Mouse (Mus musculus): ENCODE data around the gene H2al2a. TPM values are rescaled to one million over a fixed set of nuclear protein-coding genes. Genes with fewer than 3 reads are reported as not detected.

H2al2a gene
- polyA plus RNA-seq, 1 experiment from 2014 or later, result not detected

DNA sequence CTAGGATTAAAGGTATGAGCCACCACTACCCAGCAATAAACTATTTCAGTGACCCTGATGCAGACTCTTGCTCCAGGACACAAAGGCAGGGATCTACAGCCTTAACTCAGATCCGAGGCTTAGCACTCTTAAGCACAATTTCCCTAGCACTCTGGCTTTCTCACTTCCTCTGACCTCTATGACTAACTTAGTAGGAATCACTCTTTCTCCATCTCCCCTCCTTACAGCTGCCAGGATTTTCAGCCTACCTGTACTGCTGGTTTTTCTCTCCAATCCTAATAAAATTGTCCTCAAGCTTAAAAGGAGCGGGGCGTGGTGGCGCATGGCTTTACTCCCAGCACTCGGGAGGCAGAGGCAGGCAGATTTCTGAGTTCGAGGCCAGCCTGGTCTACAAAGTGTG, 20.6 kb upstream of the H2al2a start:
- no peak overlapping the region for H3K27ac ChIP-seq (ENCODE audit: low read depth, low read length)
- no peaks in the 10 kb centered on the region for H3K36me3 ChIP-seq (ENCODE audit: control insufficient read depth, insufficient read depth, low read length)
- no peak overlapping the region for H3K9ac ChIP-seq (ENCODE audit: low read depth, low read length)
- no peaks in the 10 kb centered on the region for H3K4me1 ChIP-seq (ENCODE audit: control insufficient read depth, insufficient read depth, low read length)
- no peak overlapping the region for H3K4me2 ChIP-seq (replicated peaks; ENCODE audit: low read depth, low read length)
- WGBS, result 96% methylated on average over 6 of the region's 6 CpGs
- no peak for ATAC-seq (ENCODE audit: low FRiP score, low TSS enrichment)
- no peaks in the 10 kb centered on the region for H3K9me3 ChIP-seq (ENCODE audit: control insufficient read depth, low read length)
- no peak overlapping the region for H3K4me3 ChIP-seq (ENCODE audit: low read length)
- H3K27me3 ChIP-seq (ENCODE audit: control insufficient read depth, insufficient read depth, low read length), result no peaks in the 10 kb centered on the region

DNA sequence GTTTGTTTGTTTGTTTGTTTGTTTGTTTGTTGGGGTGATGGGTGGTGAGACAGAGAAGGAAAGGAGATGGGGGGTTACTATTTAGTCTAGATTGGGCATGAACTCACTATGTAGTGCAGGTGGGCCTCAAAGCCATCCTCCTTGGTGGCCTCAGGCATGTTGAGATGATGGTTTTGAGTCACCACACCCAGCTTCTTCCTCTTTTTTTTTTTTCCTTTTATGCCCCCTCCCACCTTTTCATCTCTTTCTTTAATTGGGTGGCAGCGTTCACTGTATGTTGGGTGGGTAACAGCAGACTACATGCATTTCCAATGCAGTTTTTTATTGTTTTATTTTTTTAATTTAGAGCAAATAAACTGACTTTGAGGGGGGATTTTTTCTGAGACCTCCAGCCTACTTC, 19.9 kb upstream of the H2al2a start:
- WGBS, result 80% methylated on average over 1 of the region's 1 CpGs
- H3K27me3 ChIP-seq (ENCODE audit: control insufficient read depth, insufficient read depth, low read length), result no peaks in the 10 kb centered on the region
- no peaks in the 10 kb centered on the region for H3K9me3 ChIP-seq (ENCODE audit: control insufficient read depth, low read length)
- no peaks in the 10 kb centered on the region for H3K36me3 ChIP-seq (ENCODE audit: control insufficient read depth, insufficient read depth, low read length)
- H3K4me3 ChIP-seq (ENCODE audit: low read length), result no peak overlapping the region
- no peak overlapping the region for H3K9ac ChIP-seq (ENCODE audit: low read depth, low read length)
- H3K4me2 ChIP-seq (replicated peaks; ENCODE audit: low read depth, low read length), result no peak overlapping the region
- H3K4me1 ChIP-seq (ENCODE audit: control insufficient read depth, insufficient read depth, low read length), result no peaks in the 10 kb centered on the region
- no peak overlapping the region for H3K27ac ChIP-seq (ENCODE audit: low read depth, low read length)
- no peak for ATAC-seq (ENCODE audit: low FRiP score, low TSS enrichment)

DNA sequence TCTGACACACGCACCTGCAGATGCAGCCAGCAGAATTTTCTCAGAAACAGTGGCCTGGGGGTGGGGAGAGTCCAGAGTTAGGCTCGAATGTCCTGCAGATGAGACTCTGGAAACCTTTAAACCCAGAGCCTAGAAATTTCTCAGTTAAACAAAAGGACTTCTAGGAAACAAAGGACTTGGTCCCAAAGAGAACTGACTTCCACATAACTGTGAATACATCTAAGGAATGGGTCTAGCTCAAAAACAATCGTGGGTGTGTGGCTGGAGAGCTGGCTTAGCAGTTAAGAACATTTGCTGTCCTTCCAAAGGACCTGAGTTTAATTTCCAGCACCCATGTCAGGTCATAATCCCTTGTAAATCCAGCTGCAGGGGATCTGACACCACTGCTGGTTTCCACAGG, 18.8 kb upstream of the H2al2a start:
- no peak overlapping the region for H3K27ac ChIP-seq (ENCODE audit: low read depth, low read length)
- H3K36me3 ChIP-seq (ENCODE audit: control insufficient read depth, insufficient read depth, low read length), result no peaks in the 10 kb centered on the region
- no peak overlapping the region for H3K9ac ChIP-seq (ENCODE audit: low read depth, low read length)
- no peaks in the 10 kb centered on the region for H3K27me3 ChIP-seq (ENCODE audit: control insufficient read depth, insufficient read depth, low read length)
- no peaks in the 10 kb centered on the region for H3K9me3 ChIP-seq (ENCODE audit: control insufficient read depth, low read length)
- 72% methylated on average over 3 of the region's 3 CpGs for WGBS
- no peak for ATAC-seq (ENCODE audit: low FRiP score, low TSS enrichment)
- H3K4me2 ChIP-seq (replicated peaks; ENCODE audit: low read depth, low read length), result no peak overlapping the region
- no peak overlapping the region for H3K4me3 ChIP-seq (ENCODE audit: low read length)
- no peaks in the 10 kb centered on the region for H3K4me1 ChIP-seq (ENCODE audit: control insufficient read depth, insufficient read depth, low read length)

GRCm38 (mm10) chr2:18012866-18013265, 16.1 kb upstream of the H2al2a start:
- Histone ChIP-seq H3K36me3 (ENCODE audit: control insufficient read depth, insufficient read depth, low read length) (no peaks in the 10 kb centered on the region), H3K27ac (ENCODE audit: low read depth, low read length) (no peak overlapping the region), H3K9me3 (ENCODE audit: control insufficient read depth, low read length) (no peaks in the 10 kb centered on the region), H3K4me3 (ENCODE audit: low read length) (no peak overlapping the region), H3K9ac (ENCODE audit: low read depth, low read length) (no peak overlapping the region), H3K4me2 (replicated peaks; ENCODE audit: low read depth, low read length) (no peak overlapping the region), H3K4me1 (ENCODE audit: control insufficient read depth, insufficient read depth, low read length) (no peaks in the 10 kb centered on the region), H3K27me3 (ENCODE audit: control insufficient read depth, insufficient read depth, low read length) (no peaks in the 10 kb centered on the region)
- WGBS, result 89% methylated on average over 3 of the region's 3 CpGs
- ATAC-seq (ENCODE audit: low FRiP score, low TSS enrichment), result no peak

DNA sequence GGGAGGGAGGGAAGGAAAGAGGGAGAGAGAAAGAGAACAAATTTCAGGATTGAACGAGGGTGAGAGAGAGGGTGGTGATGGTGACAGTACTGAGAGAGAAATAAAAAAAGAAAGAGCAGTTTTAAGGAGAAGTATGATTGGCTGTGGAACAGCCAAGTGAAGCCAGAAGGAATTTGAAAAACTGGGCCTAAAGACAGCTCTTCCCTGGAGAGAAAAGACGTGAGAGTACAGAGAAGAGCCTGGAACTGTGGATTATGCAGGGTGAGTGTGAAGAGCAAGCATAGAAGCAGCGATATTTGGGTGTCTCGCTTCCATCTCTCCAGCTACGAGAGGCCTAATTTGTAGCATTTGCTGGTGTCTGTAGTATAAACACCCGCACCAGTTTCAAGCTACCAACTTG, 14.5 kb upstream of the H2al2a start:
- H3K27me3 ChIP-seq (ENCODE audit: control insufficient read depth, insufficient read depth, low read length), result no peaks in the 10 kb centered on the region
- H3K9ac ChIP-seq (ENCODE audit: low read depth, low read length), result no peak overlapping the region
- WGBS, result 85% methylated on average over 6 of the region's 6 CpGs
- no peak overlapping the region for H3K4me2 ChIP-seq (replicated peaks; ENCODE audit: low read depth, low read length)
- H3K27ac ChIP-seq (ENCODE audit: low read depth, low read length), result no peak overlapping the region
- no peaks in the 10 kb centered on the region for H3K36me3 ChIP-seq (ENCODE audit: control insufficient read depth, insufficient read depth, low read length)
- no peaks in the 10 kb centered on the region for H3K9me3 ChIP-seq (ENCODE audit: control insufficient read depth, low read length)
- ATAC-seq (ENCODE audit: low FRiP score, low TSS enrichment), result no peak
- no peak overlapping the region for H3K4me3 ChIP-seq (ENCODE audit: low read length)
- H3K4me1 ChIP-seq (ENCODE audit: control insufficient read depth, insufficient read depth, low read length), result no peaks in the 10 kb centered on the region

DNA sequence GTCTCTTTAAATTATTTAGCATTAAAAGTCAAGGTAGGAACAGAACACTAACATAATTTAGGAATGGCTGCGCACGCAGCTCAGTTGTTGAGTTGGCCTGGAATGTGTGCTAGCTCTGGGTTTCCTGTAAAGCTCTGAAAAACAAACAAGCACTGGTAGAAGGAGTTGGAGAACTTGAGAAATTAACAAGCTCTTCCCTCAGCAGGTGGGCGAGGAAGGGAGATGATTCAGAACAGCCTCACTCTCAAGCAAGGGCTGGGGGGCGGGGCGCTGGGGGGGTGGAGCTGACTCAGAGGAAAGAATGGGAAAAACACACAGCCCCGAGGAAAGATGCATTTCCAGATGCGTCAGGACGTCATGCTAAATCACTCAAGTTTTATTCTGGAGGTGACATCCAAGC, 8.4 kb upstream of the H2al2a start:
- WGBS, result 25% methylated on average over 8 of the region's 8 CpGs
- Histone ChIP-seq H3K9ac (ENCODE audit: low read depth, low read length) (no peak overlapping the region), H3K4me1 (ENCODE audit: control insufficient read depth, insufficient read depth, low read length) (peaks cover 3% of the 10 kb centered on the region; the same call in 1 of the 2 replicates), H3K4me3 (ENCODE audit: low read length) (no peak overlapping the region), H3K27me3 (ENCODE audit: control insufficient read depth, insufficient read depth, low read length) (no peaks in the 10 kb centered on the region), H3K27ac (ENCODE audit: low read depth, low read length) (no peak overlapping the region; the same call in 1 of the 2 replicates), H3K36me3 (ENCODE audit: control insufficient read depth, insufficient read depth, low read length) (no peaks in the 10 kb centered on the region), H3K4me2 (replicated peaks; ENCODE audit: low read depth, low read length) (no peak overlapping the region), H3K9me3 (ENCODE audit: control insufficient read depth, low read length) (no peaks in the 10 kb centered on the region; the same call in 1 of the 2 replicates)
- peak; percentile 20; the same call in 1 of the 2 replicates for ATAC-seq (ENCODE audit: low FRiP score, low TSS enrichment)

GRCm38 (mm10) chr2:18004286-18004685, 7.5 kb upstream of the H2al2a start:
- Histone ChIP-seq H3K27me3 (ENCODE audit: control insufficient read depth, insufficient read depth, low read length) (no peaks in the 10 kb centered on the region), H3K27ac (ENCODE audit: low read depth, low read length) (no peak overlapping the region; the same call in 1 of the 2 replicates), H3K4me1 (ENCODE audit: control insufficient read depth, insufficient read depth, low read length) (peaks cover 3% of the 10 kb centered on the region; the same call in 1 of the 2 replicates), H3K36me3 (ENCODE audit: control insufficient read depth, insufficient read depth, low read length) (no peaks in the 10 kb centered on the region), H3K9ac (ENCODE audit: low read depth, low read length) (no peak overlapping the region), H3K9me3 (ENCODE audit: control insufficient read depth, low read length) (no peaks in the 10 kb centered on the region; the same call in 1 of the 2 replicates), H3K4me3 (ENCODE audit: low read length) (no peak overlapping the region), H3K4me2 (replicated peaks; ENCODE audit: low read depth, low read length) (no peak overlapping the region)
- ATAC-seq (ENCODE audit: low FRiP score, low TSS enrichment), result no peak
- whole genome bisulfite sequencing, result 49% methylated on average over 4 of the region's 4 CpGs

DNA sequence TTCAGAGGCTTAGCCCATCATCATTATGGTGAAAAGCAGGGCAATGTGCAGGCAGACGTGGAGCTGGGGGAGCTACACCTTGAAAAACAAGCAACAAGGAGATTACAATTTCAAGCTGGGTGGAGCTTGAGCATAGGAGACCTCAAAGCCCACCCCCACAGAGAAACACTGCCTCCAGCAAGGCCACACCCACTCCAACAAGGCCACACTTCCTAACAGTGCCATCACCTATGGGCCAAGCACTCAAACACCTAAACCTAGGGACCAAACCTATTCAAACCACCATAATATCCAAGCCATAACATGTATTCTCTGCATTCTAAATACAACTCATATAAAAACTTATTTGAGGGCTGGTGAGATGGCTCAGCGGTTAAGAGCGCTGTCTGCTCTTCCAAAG, 5.5 kb upstream of the H2al2a start:
- H3K9me3 ChIP-seq (ENCODE audit: control insufficient read depth, low read length), result no peaks in the 10 kb centered on the region; the same call in 1 of the 2 replicates
- no peaks in the 10 kb centered on the region for H3K36me3 ChIP-seq (ENCODE audit: control insufficient read depth, insufficient read depth, low read length)
- no peak for ATAC-seq (ENCODE audit: low FRiP score, low TSS enrichment)
- no peak overlapping the region for H3K27ac ChIP-seq (ENCODE audit: low read depth, low read length)
- no peak overlapping the region for H3K9ac ChIP-seq (ENCODE audit: low read depth, low read length)
- H3K27me3 ChIP-seq (ENCODE audit: control insufficient read depth, insufficient read depth, low read length), result no peaks in the 10 kb centered on the region
- H3K4me1 ChIP-seq (ENCODE audit: control insufficient read depth, insufficient read depth, low read length), result peaks cover 3% of the 10 kb centered on the region; the same call in 1 of the 2 replicates
- no peak overlapping the region for H3K4me2 ChIP-seq (replicated peaks; ENCODE audit: low read depth, low read length)
- 96% methylated on average over 3 of the region's 3 CpGs for WGBS
- no peak overlapping the region for H3K4me3 ChIP-seq (ENCODE audit: low read length)

GRCm38 (mm10) chr2:17989562-17989961, 7.2 kb downstream of the H2al2a start:
- H3K9ac ChIP-seq (ENCODE audit: low read depth, low read length), result no peak overlapping the region
- no peaks in the 10 kb centered on the region for H3K4me1 ChIP-seq (ENCODE audit: control insufficient read depth, insufficient read depth, low read length)
- no peak overlapping the region for H3K27ac ChIP-seq (ENCODE audit: low read depth, low read length)
- no peak overlapping the region for H3K4me2 ChIP-seq (replicated peaks; ENCODE audit: low read depth, low read length)
- no peaks in the 10 kb centered on the region for H3K9me3 ChIP-seq (ENCODE audit: control insufficient read depth, low read length)
- no peaks in the 10 kb centered on the region for H3K27me3 ChIP-seq (ENCODE audit: control insufficient read depth, insufficient read depth, low read length)
- no peak overlapping the region for H3K4me3 ChIP-seq (ENCODE audit: low read length)
- no peaks in the 10 kb centered on the region for H3K36me3 ChIP-seq (ENCODE audit: control insufficient read depth, insufficient read depth, low read length)
- no peak for ATAC-seq (ENCODE audit: low FRiP score, low TSS enrichment)

Measured in kidney, embryonic 14.5 days (tissue).